Mouse (Mus musculus): ENCODE data around the gene Sh3tc1.

DNA sequence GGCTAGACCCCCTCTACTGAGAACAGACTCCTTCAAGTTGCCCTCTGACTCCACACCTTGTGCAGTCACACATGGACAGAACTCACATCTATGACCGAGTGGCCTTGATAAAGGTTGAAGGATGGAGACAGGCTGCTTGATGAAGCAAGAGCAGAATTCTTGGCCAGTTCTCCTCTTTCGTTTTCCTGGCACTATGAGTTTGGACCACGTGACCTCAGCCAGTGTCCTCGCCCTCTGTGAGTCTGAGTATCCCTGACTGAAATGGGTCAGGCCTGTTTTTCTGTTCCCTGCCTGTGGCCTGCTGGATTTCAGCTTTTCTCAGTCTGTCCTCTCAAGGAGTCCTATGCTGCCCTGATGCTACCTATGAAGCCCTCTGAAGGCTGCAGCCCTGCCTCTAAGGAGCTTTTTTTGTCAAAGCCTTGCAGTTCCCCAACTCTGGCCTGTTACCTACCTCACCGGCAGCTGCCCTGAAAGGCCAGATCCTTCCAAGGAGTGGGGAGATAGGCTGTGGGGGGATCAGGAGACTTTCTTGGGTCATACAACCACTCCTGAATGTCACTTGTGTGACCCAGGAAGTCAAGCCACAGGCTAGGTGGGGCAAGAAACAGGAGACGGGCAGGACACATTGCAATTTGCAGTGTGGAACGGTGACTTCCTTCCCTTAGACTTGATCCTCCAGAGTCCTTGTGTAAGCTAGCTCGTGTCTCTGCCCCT, 3.6 kb upstream of the Sh3tc1 start:
- TF ChIP-seq EP300 (optimal IDR thresholded peaks at IDR 0.05) (no peak), CTCF (IDR thresholded peaks at IDR 0.05; ENCODE audit: low read depth) (no peak)

All from stomach, postnatal 0 days (tissue).